Mouse (Mus musculus) ES-E14 (cell line): ENCODE measurements around the gene Phox2a. TPM values are rescaled to one million over a fixed set of nuclear protein-coding genes. Genes with fewer than 3 reads are reported as not detected.

ENCODE experiments used
- DNase-seq: peaks from one replicate; pipeline ENCODE4 v3.0.0-alpha.2; 2013; ENCODE audit warnings: low read depth, low spot score
- H3K27ac ChIP-seq: 2 replicates; pipeline ENCODE4 v1.5.1; 2012; ENCODE audit warnings: low read depth, mild to moderate bottlenecking, low read length, moderate library complexity, mixed read lengths; ENCODE audit not compliant: poor library complexity, insufficient read depth, severe bottlenecking
- H3K36me3 ChIP-seq: 2 replicates; pipeline ENCODE4 v1.6.1; 2012; ENCODE audit warnings: mild to moderate bottlenecking, low read length, moderate library complexity, mixed read lengths; ENCODE audit not compliant: control insufficient read depth, poor library complexity, insufficient read depth, severe bottlenecking
- H3K4me1 ChIP-seq, 2 experiments: fragments of 150-350 bp in 1 of 2; sonication (generic) in 1 of 2; 2 replicates each; pipeline ENCODE4 v1.6.1; 2012; ENCODE audit warnings: low read length in 2 of 2, mild to moderate bottlenecking in 1 of 2, mixed read lengths in 1 of 2; ENCODE audit not compliant: control insufficient read depth in 2 of 2, insufficient read depth in 2 of 2, poor library complexity in 1 of 2
- H3K4me3 ChIP-seq, 2 experiments: fragments of 150-350 bp in 1 of 2; sonication (generic) in 1 of 2; 2 replicates each; pipeline ENCODE4 v1.5.1; 2012; ENCODE audit warnings: low read length in 2 of 2, low read depth in 1 of 2, mild to moderate bottlenecking in 1 of 2, mixed read lengths in 1 of 2; ENCODE audit not compliant: insufficient read depth in 1 of 2, poor library complexity in 1 of 2, severe bottlenecking in 1 of 2
- H3K9ac ChIP-seq: 2 replicates; pipeline ENCODE4 v1.6.1; 2012; ENCODE audit warnings: low read depth, mild to moderate bottlenecking, low read length, mixed read lengths; ENCODE audit not compliant: poor library complexity, insufficient read depth, severe bottlenecking
- H3K9me3 ChIP-seq: fragments of 150-350 bp; sonication (generic); 2 replicates; pipeline ENCODE4 v1.6.1; 2012; ENCODE audit warnings: low read depth, mild to moderate bottlenecking, low read length; ENCODE audit not compliant: control insufficient read depth, insufficient read depth
- CHD2 ChIP-seq: IDR thresholded peaks from 2 replicates; pipeline ENCODE4 v1.6.1; 2014; ENCODE audit warnings: mild to moderate bottlenecking, low read depth, low read length, inconsistent platforms
- HCFC1 ChIP-seq: IDR thresholded peaks from 2 replicates; pipeline ENCODE4 v1.6.1; 2012; ENCODE audit warnings: low read length, inconsistent platforms, borderline replicate concordance; ENCODE audit not compliant: insufficient read depth
- MAFK ChIP-seq: IDR thresholded peaks from 2 replicates; pipeline ENCODE4 v1.6.1; 2014; ENCODE audit warnings: mild to moderate bottlenecking, low read depth, low read length, inconsistent platforms; ENCODE audit not compliant: insufficient read depth
- ZC3H11A ChIP-seq: IDR thresholded peaks from 2 replicates; pipeline ENCODE4 v1.6.1; 2012; ENCODE audit warnings: low read depth, mild to moderate bottlenecking, inconsistent platforms, low read length, borderline replicate concordance
- ZNF384 ChIP-seq: IDR thresholded peaks from 2 replicates; pipeline ENCODE4 v1.6.1; 2012; ENCODE audit warnings: low read depth, low read length, inconsistent platforms
- in situ Hi-C, 2 experiments: fragments of 600-800 bp; cut with MboI; formaldehyde crosslinking; loops; one replicate each; pipeline ENCODE4 v1.15.1; 2025; ENCODE audit warnings: low sequenced_read_pairs in 2 of 2, inconsistent platforms in 1 of 2; ENCODE audit not compliant: unreplicated experiment in 2 of 2
- total RNA-seq: library from RNA; depleted of rRNA; stranded (reverse); fragments of 300-350 nt; gene quantifications from 2 replicates; pipeline ENCODE4 v1.2.3, GENCODE M21; 2012

Gene Phox2a
- total RNA-seq, 1 experiment = 1.1 TPM

GRCm38 (mm10) chr7:101823758-101824630 is 5.9 kb downstream of the Phox2a start:
- in situ Hi-C loops = no loop called here
- Histone ChIP-seq H3K27ac (no peak overlapping the region), H3K36me3 (peaks cover 38% of the 10 kb centered on the region), H3K4me1 (peaks cover 3 to 22% of the 10 kb centered on the region in 2 experiments; a peak in 3 of 4 replicates), H3K9me3 (no peaks in the 10 kb centered on the region), H3K4me3 (peak overlapping the region; percentile 13 to 26; a peak in 2 of 4 replicates), H3K9ac (no peak overlapping the region; the same call in 1 of the 2 replicates)
- TF ChIP-seq ZC3H11A (no peak), CHD2 (no peak), ZNF384 (no peak), MAFK (no peak), HCFC1 (no peak)
- no peak for DNase-seq

GRCm38 (mm10) chr7:101830373-101830772 is 12.3 kb downstream of the Phox2a start:
- no peak overlapping the region for H3K9ac ChIP-seq
- H3K27ac ChIP-seq = no peak overlapping the region
- peaks cover 73% of the 10 kb centered on the region for H3K36me3 ChIP-seq
- H3K4me3 ChIP-seq = no peak overlapping the region
- no peaks in the 10 kb centered on the region for H3K9me3 ChIP-seq
- TF ChIP-seq ZNF384 = no peak
- TF ChIP-seq HCFC1 = no peak
- TF ChIP-seq MAFK = no peak
- no peak for TF ChIP-seq CHD2
- no peak for TF ChIP-seq ZC3H11A
- in situ Hi-C loops = no loop called here
- no peak for DNase-seq
- peaks cover 1 to 24% of the 10 kb centered on the region in 2 experiments; a peak in 3 of 4 replicates for H3K4me1 ChIP-seq

GRCm38 (mm10) chr7:101831437-101831836 is 13.3 kb downstream of the Phox2a start:
- no peaks in the 10 kb centered on the region for H3K9me3 ChIP-seq
- TF ChIP-seq HCFC1 = no peak
- TF ChIP-seq MAFK = no peak
- TF ChIP-seq ZNF384 = no peak
- no peak for TF ChIP-seq ZC3H11A
- TF ChIP-seq CHD2 = no peak
- H3K4me3 ChIP-seq = no peak overlapping the region
- H3K27ac ChIP-seq = no peak overlapping the region
- peaks cover 1 to 24% of the 10 kb centered on the region in 2 experiments; a peak in 3 of 4 replicates for H3K4me1 ChIP-seq
- peaks cover 66% of the 10 kb centered on the region for H3K36me3 ChIP-seq
- no peak for DNase-seq
- peak overlapping the region; percentile 1; the same call in 1 of the 2 replicates for H3K9ac ChIP-seq
- in situ Hi-C loops = no loop called here

GRCm38 (mm10) chr7:101832372-101832771 is 14.3 kb downstream of the Phox2a start:
- TF ChIP-seq ZNF384 (no peak), MAFK (no peak), HCFC1 (no peak), ZC3H11A (no peak), CHD2 (no peak)

More at GRCm38 (mm10) chr7:101832372-101832771, 14.3 kb downstream of the Phox2a start:
- no peak for DNase-seq
- H3K4me3 ChIP-seq = no peak overlapping the region
- peaks cover 58% of the 10 kb centered on the region for H3K36me3 ChIP-seq
- no peaks in the 10 kb centered on the region for H3K9me3 ChIP-seq
- H3K27ac ChIP-seq = 0 out of 2 replicates have a peak overlapping the region, but pooled peaks have one; percentile 19
- H3K9ac ChIP-seq = peak overlapping the region; percentile 10; the same call in 1 of the 2 replicates
- in situ Hi-C loops = no loop called here
- H3K4me1 ChIP-seq = peaks cover 1 to 24% of the 10 kb centered on the region in 2 experiments; a peak in 3 of 4 replicates
